Mouse (Mus musculus) limb, embryonic 12.5 days (tissue): ENCODE measurements at regions not wholly inside any gene's neighbourhood (a gene's known extent, or its start where the extent isn't known, plus 50 kb on each side); places are given as distances from the start of the nearest gene placed in this dataset.

ENCODE experiments used
- ATAC-seq: fragments of 200-750 bp; cut with Nextera tagmentation; 2 replicates; pipeline ENCODE4 v1.8.0; 2017; ENCODE audit warnings: low read depth, moderate TSS enrichment; ENCODE audit not compliant: insufficient number of reproducible peaks, insufficient read depth, low FRiP score, low TSS enrichment
- H3K27ac ChIP-seq: fragments of 300-500 bp; sonication (generic); 2 replicates; pipeline ENCODE4 v1.5.1; 2016; ENCODE audit warnings: mild to moderate bottlenecking, moderate library complexity
- H3K27me3 ChIP-seq: fragments of 300-500 bp; sonication (generic); 2 replicates; pipeline ENCODE4 v1.6.1; 2016; ENCODE audit warnings: mild to moderate bottlenecking, moderate library complexity
- H3K36me3 ChIP-seq: fragments of 300-500 bp; sonication (generic); 2 replicates; pipeline ENCODE4 v1.6.1; 2016; ENCODE audit warnings: mild to moderate bottlenecking, moderate library complexity
- H3K4me1 ChIP-seq: fragments of 300-500 bp; sonication (generic); replicated peaks from 2 replicates; pipeline ENCODE4 v1.6.1; 2016
- H3K4me2 ChIP-seq: fragments of 300-500 bp; sonication (generic); 2 replicates; pipeline ENCODE4 v1.6.1; 2016; ENCODE audit warnings: mild to moderate bottlenecking, moderate library complexity
- H3K4me3 ChIP-seq: fragments of 300-500 bp; sonication (generic); replicated peaks from 2 replicates; pipeline ENCODE4 v1.5.1; 2016; ENCODE audit warnings: mild to moderate bottlenecking
- H3K9ac ChIP-seq: fragments of 300-500 bp; sonication (generic); replicated peaks from 2 replicates; pipeline ENCODE4 v1.6.1; 2016; ENCODE audit warnings: mild to moderate bottlenecking, moderate library complexity
- H3K9me3 ChIP-seq: fragments of 300-500 bp; sonication (generic); 2 replicates; pipeline ENCODE4 v1.6.1; 2016; ENCODE audit warnings: mild to moderate bottlenecking, moderate library complexity
- WGBS: fragments of 180-500 bp; shearing (Covaris S2); methylation state at CpG from one replicate; pipeline ENCODE4 v1.1.7; 2016; 5-methylcytosine and 5-hydroxymethylcytosine counted together

- Histone ChIP-seq H3K36me3 (no peaks in the 10 kb centered on the region), H3K27me3 (no peaks in the 10 kb centered on the region), H3K4me1 (no peaks in the 10 kb centered on the region), H3K4me2 (no peak overlapping the region), H3K9me3 (no peaks in the 10 kb centered on the region), H3K4me3 (no peak overlapping the region), H3K9ac (no peak overlapping the region), H3K27ac (no peak overlapping the region)
- no peak for ATAC-seq
- 65% methylated on average over 5 of the region's 5 CpGs for WGBS
Observed at GRCm38 (mm10) chr3:134033862-134034261, 202.4 kb upstream of the Cxxc4 start.

DNA sequence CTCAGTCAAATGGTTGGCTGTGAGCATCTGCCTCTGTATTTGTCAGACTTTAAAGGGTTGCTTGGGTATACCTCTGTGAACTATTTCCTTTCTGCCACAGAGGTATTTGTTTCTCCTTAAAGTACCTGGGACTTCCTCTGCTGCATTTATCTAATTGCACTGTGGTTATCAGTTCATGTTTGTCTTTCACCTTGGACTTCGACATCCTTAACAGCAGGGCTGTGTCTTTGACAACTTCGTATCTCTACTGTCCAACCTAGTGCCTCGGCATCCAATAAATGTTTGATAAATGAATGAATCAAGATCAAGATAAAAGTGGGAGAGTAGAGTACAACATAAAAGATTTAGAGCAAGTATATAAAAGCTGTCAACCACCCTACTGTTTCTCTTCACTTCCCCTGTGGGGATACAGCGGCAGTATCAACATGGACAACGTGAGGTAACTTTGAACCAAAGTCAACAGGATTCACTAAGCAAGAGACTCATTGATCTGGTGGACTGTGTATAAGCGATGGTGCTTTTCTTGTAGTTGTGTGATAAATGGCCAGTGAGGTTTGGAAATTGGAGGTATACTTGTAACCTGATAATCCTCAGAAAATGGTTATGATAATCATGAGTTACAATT lies 199.9 kb upstream of the Cxxc4 start:
- Histone ChIP-seq H3K9ac (no peak overlapping the region), H3K27ac (no peak overlapping the region), H3K4me2 (no peak overlapping the region), H3K4me3 (no peak overlapping the region), H3K9me3 (no peaks in the 10 kb centered on the region), H3K4me1 (no peaks in the 10 kb centered on the region), H3K27me3 (no peaks in the 10 kb centered on the region), H3K36me3 (no peaks in the 10 kb centered on the region)
- WGBS: 90% methylated on average over 6 of the region's 6 CpGs
- ATAC-seq: no peak

GRCm38 (mm10) chr3:134050649-134051048 lies 185.6 kb upstream of the Cxxc4 start:
- no peaks in the 10 kb centered on the region for H3K36me3 ChIP-seq
- no peaks in the 10 kb centered on the region for H3K9me3 ChIP-seq
- H3K27me3 ChIP-seq: no peaks in the 10 kb centered on the region
- no peaks in the 10 kb centered on the region for H3K4me1 ChIP-seq
- no peak overlapping the region for H3K9ac ChIP-seq
- ATAC-seq: no peak
- H3K27ac ChIP-seq: no peak overlapping the region
- H3K4me3 ChIP-seq: no peak overlapping the region
- no peak overlapping the region for H3K4me2 ChIP-seq

GRCm38 (mm10) chr3:134082461-134082860 lies 153.8 kb upstream of the Cxxc4 start:
- H3K27ac ChIP-seq: no peak overlapping the region
- H3K9ac ChIP-seq: no peak overlapping the region
- no peak overlapping the region for H3K4me3 ChIP-seq
- no peaks in the 10 kb centered on the region; the same call in 1 of the 2 replicates for H3K9me3 ChIP-seq
- no peak for ATAC-seq
- no peaks in the 10 kb centered on the region for H3K27me3 ChIP-seq
- no peak overlapping the region for H3K4me2 ChIP-seq
- no peaks in the 10 kb centered on the region for H3K36me3 ChIP-seq
- WGBS: 85% methylated on average over 1 of the region's 1 CpGs
- no peaks in the 10 kb centered on the region for H3K4me1 ChIP-seq

GRCm38 (mm10) chr3:134099471-134100125 lies 136.7 kb upstream of the Cxxc4 start:
- Histone ChIP-seq H3K9ac (no peak overlapping the region), H3K4me3 (no peak overlapping the region), H3K4me2 (no peak overlapping the region), H3K27ac (peak overlapping the region; percentile 23; the same call in 1 of the 2 replicates), H3K27me3 (no peaks in the 10 kb centered on the region), H3K4me1 (peaks cover 11% of the 10 kb centered on the region; the same call in 1 of the 2 replicates), H3K9me3 (no peaks in the 10 kb centered on the region), H3K36me3 (no peaks in the 10 kb centered on the region)
- no peak for ATAC-seq
- WGBS: 56% methylated on average over 3 of the region's 3 CpGs

- Histone ChIP-seq H3K36me3 (no peaks in the 10 kb centered on the region), H3K4me2 (no peak overlapping the region), H3K9me3 (no peaks in the 10 kb centered on the region), H3K4me1 (peaks cover 11% of the 10 kb centered on the region; the same call in 1 of the 2 replicates), H3K9ac (no peak overlapping the region), H3K27me3 (no peaks in the 10 kb centered on the region), H3K27ac (no peak overlapping the region), H3K4me3 (no peak overlapping the region)
- no peak for ATAC-seq
- 76% methylated on average over 3 of the region's 3 CpGs for WGBS
Observed at GRCm38 (mm10) chr3:134102151-134102738, 134.0 kb upstream of the Cxxc4 start.

DNA sequence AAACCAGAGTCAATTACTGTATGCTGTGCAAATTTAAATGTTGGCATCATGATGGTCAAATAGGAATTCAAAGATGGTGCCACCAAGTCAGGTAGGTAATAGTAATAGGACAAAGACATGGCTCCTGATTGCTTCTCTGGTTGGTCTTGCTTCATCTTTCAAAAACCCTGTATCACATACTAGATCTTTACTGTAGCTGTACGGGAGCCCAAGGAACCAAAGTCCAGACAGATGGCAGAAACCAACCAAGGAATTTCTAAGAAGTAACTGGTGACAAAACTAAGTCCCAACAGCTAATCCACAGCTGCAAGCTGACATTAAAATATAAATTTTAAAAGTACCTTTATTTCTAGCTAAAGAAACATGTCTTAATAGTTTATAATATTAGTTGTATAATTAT lies 131.7 kb upstream of the Cxxc4 start:
- Histone ChIP-seq H3K9ac (no peak overlapping the region), H3K27me3 (no peaks in the 10 kb centered on the region), H3K4me1 (peaks cover 7% of the 10 kb centered on the region; the same call in 1 of the 2 replicates), H3K4me2 (no peak overlapping the region), H3K27ac (no peak overlapping the region), H3K9me3 (no peaks in the 10 kb centered on the region), H3K4me3 (no peak overlapping the region), H3K36me3 (no peaks in the 10 kb centered on the region)
- no peak for ATAC-seq
- 78% methylated on average over 1 of the region's 1 CpGs for WGBS

DNA sequence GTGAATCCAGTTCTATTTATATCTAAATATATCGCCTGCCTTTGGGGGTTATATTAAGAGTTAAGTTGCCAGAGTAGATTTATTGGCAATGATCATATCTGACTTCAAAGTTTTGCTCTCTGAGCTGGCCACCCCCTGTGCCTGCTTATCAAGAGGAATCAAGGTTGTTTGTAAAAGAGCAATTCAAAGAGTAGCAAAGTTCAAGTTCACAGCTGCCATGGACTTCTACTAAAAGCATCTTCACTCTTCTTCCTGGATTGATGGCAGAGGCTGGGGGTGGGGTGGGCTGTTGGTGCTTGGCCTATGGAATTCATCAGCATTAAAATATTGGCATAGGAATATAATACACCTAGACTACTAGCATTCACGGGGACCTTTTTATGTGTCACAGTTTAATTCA lies 131.2 kb upstream of the Cxxc4 start:
- H3K27ac ChIP-seq: no peak overlapping the region
- no peak overlapping the region for H3K4me3 ChIP-seq
- no peaks in the 10 kb centered on the region for H3K27me3 ChIP-seq
- no peak overlapping the region for H3K9ac ChIP-seq
- no peak overlapping the region for H3K4me2 ChIP-seq
- no peaks in the 10 kb centered on the region for H3K9me3 ChIP-seq
- no peak for ATAC-seq
- WGBS: 83% methylated on average over 2 of the region's 2 CpGs
- peaks cover 2% of the 10 kb centered on the region; the same call in 1 of the 2 replicates for H3K4me1 ChIP-seq
- no peaks in the 10 kb centered on the region for H3K36me3 ChIP-seq

DNA sequence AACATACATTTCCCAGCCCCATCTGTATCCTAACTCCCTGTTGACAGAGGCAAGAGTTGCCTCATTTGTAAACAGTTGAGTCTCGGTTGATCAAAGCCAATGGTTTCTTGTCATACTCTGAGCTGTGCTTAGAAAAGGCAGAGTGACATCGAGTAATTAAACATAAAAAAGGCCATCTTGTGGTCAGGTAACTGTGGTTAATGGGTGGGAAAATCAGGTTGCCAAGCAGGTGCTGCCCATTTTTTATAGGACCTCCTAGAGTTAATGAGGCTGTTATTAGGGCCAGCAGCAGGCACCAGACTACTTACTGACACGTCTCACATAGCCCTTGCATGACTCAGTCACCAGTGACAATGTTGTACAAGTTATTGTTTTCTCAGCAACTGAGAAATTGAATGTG lies 130.7 kb upstream of the Cxxc4 start:
- 37% methylated on average over 3 of the region's 3 CpGs for WGBS
- Histone ChIP-seq H3K36me3 (no peaks in the 10 kb centered on the region), H3K4me1 (no peaks in the 10 kb centered on the region), H3K4me3 (no peak overlapping the region), H3K9me3 (no peaks in the 10 kb centered on the region), H3K9ac (no peak overlapping the region), H3K27ac (no peak overlapping the region), H3K4me2 (no peak overlapping the region), H3K27me3 (no peaks in the 10 kb centered on the region)
- no peak for ATAC-seq

DNA sequence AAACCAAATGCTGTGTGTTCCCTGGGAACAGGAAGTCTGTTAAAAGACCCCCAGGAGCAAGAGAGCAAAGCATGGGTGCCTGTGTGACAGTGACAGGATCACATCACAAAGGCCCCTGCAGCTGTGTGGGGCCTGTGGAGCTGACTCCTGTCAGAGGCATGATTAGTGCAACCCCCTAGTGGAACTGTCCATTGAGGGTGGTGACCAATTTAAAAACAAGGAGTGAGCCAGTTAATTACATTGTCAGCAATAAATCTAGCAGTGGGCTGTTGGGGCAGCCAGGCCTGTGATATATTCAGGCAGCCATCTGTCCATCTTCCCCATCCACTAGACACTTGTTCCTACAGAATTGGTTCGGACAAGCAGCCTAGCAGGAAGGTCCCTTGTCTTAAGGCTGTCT lies 121.8 kb upstream of the Cxxc4 start:
- Histone ChIP-seq H3K9ac (no peak overlapping the region), H3K27ac (no peak overlapping the region), H3K4me3 (no peak overlapping the region), H3K9me3 (no peaks in the 10 kb centered on the region), H3K4me1 (no peaks in the 10 kb centered on the region), H3K27me3 (no peaks in the 10 kb centered on the region), H3K36me3 (no peaks in the 10 kb centered on the region), H3K4me2 (no peak overlapping the region)
- no peak for ATAC-seq
- 37% methylated on average over 1 of the region's 1 CpGs for WGBS

DNA sequence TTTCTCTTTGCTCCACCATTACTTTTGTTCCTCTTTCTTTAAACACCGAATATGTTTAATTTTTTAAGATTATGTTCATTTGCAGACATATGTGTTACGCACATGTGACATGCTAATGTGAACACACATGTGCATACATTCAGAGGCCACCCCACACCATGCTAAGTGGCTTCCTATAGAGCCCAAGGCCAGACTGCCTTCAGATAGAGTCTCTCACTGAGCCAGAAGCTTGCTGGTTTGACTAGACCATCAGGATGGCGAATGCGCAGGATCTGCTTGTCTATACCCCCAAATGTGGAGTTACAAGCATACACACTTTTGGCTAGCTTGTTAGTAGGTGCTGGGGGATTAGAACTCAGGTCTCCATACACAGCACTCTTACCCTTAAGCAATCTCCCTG lies 121.3 kb upstream of the Cxxc4 start:
- H3K27me3 ChIP-seq: no peaks in the 10 kb centered on the region
- H3K4me3 ChIP-seq: no peak overlapping the region
- H3K9ac ChIP-seq: no peak overlapping the region
- H3K4me1 ChIP-seq: no peaks in the 10 kb centered on the region
- no peak for ATAC-seq
- H3K9me3 ChIP-seq: no peaks in the 10 kb centered on the region
- no peaks in the 10 kb centered on the region for H3K36me3 ChIP-seq
- WGBS: 89% methylated on average over 4 of the region's 4 CpGs
- no peak overlapping the region for H3K4me2 ChIP-seq
- no peak overlapping the region for H3K27ac ChIP-seq
